Mouse (Mus musculus): ENCODE measurements around the gene Ccn5.

GRCm38 (mm10) chr2:163803838-163804237 lies 16.8 kb upstream of the Ccn5 start:
- TF ChIP-seq CTCF (IDR thresholded peaks at IDR 0.05), result no peak
- no peak for TF ChIP-seq EP300 (IDR thresholded peaks at IDR 0.05)

All from lung, postnatal 0 days (tissue).